Mouse (Mus musculus): Measurements from ENCODE around the gene Tigit.

- TF ChIP-seq CTCF (IDR thresholded peaks at IDR 0.05) = no peak
- TF ChIP-seq EP300 (IDR thresholded peaks at IDR 0.05) = no peak
Measured at GRCm38 (mm10) chr16:43695852-43696251, 31.9 kb upstream of the Tigit start.
